Mouse (Mus musculus) lung, postnatal 0 days (tissue): Measurements from ENCODE around the gene Tm7sf2.

Experiments
- CTCF ChIP-seq: IDR thresholded peaks from 2 replicates; pipeline ENCODE4 v1.5.1; 2016; ENCODE audit warnings: antibody characterized with exemption, mild to moderate bottlenecking
- EP300 ChIP-seq: IDR thresholded peaks from 2 replicates; pipeline ENCODE4 v1.6.1; 2016; ENCODE audit warnings: antibody characterized with exemption, mild to moderate bottlenecking, control low read depth

DNA sequence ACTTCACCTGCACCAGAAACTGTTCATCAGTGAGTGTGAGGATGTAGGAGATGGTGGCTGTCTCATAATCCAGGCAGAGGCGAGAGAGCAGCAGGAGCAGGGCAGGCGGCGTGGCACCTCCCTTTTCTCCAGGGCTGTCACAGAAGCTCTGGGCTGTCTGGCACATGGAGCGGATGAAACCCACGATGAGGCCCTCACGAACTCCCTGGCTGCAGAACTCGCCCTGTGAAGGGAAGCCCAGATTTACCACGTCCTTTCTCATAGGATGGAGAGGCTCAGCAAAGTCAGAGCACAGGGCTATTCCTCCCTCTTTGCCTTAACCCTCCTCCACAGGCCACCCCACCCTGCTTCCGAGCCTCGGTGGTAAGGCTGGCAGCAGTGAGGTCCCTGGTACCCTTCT is 1.7 kb upstream of the Tm7sf2 start:
- no peak for TF ChIP-seq CTCF
- TF ChIP-seq EP300, result no peak
